Mouse (Mus musculus) natural killer cell, adult 2 months (primary cell): ENCODE results near the gene Rap1gap.

Source experiments
- DNase-seq, 2 experiments: peaks; one replicate each; pipeline ENCODE4 v3.0.0; 2022; ENCODE audit warnings: low spot score in 2 of 2

Gene Rap1gap

GRCm38 (mm10) chr4:137722692-137723427, 58.3 kb downstream of the Rap1gap start:
- peak; percentile 46 to 65 for DNase-seq

DNA sequence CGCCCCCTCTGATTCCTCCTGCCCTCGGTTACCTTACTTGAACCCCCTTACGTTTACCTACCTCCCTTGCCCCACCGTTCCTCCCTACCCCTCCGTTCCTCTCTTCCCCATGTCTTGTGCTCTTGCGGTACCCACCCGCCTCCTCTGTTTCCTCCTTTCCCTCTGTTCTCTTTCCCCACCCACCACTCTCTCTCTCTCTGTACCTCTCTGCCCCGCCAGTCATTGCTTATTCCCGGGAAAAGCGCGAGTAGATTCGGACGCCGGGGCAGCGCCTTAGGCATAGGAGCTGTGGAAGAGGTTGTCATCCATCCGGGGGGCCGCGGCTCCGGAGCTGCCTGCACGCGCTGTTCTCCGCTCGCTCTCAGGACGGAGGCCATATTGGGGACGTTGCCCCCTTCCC, 59.0 kb downstream of the Rap1gap start:
- DNase-seq = no peak

DNA sequence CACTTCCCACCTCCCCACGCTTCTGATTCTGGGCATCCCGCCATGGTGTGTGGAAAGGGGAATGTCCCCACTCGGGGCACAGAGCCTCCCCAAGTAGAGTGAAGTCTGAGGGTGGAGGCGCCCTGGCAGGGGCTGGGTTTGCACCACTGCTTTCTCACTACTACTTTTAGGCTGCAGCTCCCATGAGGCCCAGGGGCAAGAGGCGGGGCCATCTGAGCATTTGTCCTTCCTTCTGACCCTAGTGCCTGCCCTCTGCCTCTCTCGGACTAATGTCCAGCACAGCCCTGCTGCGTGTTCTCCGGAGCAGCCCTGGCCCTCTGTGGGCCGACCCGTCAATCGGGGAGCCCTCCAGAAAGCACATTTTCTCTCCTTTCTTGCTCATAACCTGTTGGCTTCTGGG, 59.7 kb downstream of the Rap1gap start:
- peak; percentile 14 to 52 for DNase-seq

GRCm38 (mm10) chr4:137724766-137725165, 60.2 kb downstream of the Rap1gap start:
- DNase-seq = peak; percentile 69 to 89

- DNase-seq = no peak
These were observed 61.1 kb downstream of the Rap1gap start for GRCm38 (mm10) chr4:137725541-137726145.

DNA sequence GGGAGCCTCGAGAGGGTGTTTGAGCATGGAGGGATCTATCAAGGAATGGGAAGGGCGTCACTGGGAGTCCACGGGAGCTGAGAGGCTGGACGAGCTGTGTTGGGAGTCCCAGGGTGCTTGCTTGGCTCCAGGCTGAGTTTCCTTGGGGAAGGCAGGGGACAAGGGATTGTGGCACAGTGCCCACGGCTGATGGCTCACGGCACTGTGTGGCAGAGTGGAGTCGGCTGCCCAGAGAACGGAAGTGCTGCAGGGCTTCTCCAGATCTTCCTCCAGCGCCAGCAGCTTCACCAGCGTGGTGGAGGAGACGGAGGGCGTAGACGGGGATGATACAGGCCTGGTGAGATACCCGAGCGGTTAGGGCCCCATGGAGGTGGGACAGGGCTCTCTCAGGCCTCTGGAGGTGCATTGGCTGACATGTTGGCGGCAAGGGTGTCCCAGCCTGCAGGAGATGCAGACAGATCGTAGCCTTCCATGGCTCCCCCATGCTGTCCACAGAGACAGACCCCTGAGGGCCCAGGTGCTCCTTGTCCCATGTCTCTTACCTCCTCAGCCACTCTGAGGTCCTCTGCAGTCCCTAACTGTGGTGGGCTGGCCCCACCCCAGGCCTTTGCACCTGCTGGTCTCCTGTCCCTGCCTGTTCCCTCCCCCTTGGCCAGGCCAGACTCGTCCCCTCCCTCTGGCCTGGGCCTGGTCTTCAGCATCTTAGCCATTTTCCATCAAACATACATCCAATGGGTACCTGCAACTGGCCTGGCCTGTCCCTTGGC, 62.4 kb downstream of the Rap1gap start:
- DNase-seq = no peak

DNA sequence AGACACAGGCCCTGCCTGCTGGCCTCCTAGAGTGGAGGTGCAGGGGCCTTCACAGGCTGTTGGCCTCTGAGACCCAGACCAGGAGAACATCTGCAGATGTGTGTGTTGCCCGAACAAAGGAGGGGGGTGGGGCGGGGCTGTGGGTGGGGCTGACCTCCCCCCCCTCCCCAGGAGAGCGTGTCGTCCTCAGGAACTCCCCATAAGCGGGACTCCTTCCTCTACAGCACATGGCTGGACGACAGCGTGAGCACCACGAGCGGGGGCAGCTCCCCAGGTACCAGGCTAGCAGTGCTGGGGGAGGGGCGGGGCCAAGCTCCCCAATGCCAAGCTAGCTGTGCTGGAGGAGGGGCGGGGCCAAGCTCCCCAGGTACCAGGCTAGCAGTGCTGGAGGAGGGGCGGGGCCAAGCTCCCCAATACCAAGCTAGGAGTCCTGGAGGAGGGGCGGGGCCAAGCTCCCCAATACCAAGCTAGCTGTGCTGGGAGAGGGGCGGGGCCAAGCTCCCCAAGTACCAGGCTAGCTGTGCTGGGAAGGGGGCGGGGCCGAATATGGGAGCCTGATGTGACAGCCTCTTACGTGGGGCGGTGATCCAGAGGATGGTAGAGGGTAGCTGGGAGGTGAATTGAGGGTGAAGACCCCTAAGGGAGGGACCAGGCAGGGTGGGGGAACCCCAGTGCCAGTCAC, 63.1 kb downstream of the Rap1gap start:
- DNase-seq = no peak

DNA sequence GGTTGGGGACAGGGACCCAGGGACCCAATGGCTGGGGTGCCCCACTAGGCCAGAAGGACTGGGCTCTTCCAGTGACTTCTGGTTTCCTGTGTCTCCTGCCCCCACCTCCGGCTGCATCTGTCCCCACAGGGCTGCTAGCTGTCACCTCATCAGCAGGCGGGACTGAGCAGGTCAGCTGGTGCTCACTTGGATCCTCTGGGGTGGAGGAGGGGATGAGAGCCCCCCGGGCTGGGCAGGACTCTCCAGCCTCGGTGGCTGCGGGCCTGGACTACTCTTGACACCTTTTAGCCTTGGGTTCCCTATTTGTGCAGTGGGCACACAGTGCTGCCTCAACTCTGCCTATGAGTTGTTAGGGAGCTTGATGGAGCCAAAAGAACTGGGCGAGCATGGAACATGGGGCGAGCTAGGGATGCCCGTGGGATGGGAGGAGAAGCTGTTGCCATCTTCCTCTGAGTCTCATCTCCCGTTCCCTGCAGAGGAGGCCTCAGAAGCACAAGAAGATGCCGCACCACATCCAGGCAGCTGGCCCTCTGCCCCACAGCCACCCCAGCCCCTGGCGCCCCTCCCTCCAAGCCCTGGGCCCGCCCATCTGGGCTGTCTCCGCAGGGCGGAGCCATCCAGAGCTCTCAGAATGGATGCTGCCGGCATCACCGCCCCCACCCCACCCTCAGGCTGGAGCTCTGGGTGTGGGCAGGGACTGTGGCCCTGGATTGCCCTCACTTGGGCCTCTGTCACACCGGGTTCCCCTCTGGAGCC, 64.1 kb downstream of the Rap1gap start:
- DNase-seq = no peak

GRCm38 (mm10) chr4:137729155-137729855, 64.8 kb downstream of the Rap1gap start:
- no peak for DNase-seq

DNA sequence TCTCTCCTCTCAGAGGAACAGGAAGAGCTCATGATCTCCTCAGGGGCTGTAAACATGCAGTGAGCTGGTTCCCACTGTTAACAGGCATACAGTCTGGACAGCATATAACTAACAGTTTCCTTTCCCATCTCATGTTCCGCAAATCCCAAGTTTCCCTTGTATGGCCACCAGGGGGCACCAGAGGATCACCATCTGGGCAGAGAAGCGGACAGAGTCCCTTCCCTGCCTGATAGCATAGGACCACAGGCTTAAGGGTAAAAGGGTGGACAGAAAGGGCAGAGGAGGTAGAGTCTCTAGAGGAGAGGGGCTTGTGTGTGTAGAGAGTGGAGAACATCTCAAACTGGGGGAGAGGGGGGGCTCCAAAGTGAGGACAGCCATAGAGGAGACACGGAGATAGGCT, 65.6 kb downstream of the Rap1gap start:
- peak; percentile 45 to 76 for DNase-seq

- no peak for DNase-seq
These were observed 66.2 kb downstream of the Rap1gap start for GRCm38 (mm10) chr4:137730757-137731156.

- DNase-seq = no peak
These were observed 67.4 kb downstream of the Rap1gap start for GRCm38 (mm10) chr4:137731891-137732290.

- no peak for DNase-seq
These were observed 67.8 kb downstream of the Rap1gap start for GRCm38 (mm10) chr4:137732361-137732760.

GRCm38 (mm10) chr4:137732962-137733361, 68.4 kb downstream of the Rap1gap start:
- no peak for DNase-seq

GRCm38 (mm10) chr4:137733459-137733858, 68.9 kb downstream of the Rap1gap start:
- DNase-seq = no peak

DNA sequence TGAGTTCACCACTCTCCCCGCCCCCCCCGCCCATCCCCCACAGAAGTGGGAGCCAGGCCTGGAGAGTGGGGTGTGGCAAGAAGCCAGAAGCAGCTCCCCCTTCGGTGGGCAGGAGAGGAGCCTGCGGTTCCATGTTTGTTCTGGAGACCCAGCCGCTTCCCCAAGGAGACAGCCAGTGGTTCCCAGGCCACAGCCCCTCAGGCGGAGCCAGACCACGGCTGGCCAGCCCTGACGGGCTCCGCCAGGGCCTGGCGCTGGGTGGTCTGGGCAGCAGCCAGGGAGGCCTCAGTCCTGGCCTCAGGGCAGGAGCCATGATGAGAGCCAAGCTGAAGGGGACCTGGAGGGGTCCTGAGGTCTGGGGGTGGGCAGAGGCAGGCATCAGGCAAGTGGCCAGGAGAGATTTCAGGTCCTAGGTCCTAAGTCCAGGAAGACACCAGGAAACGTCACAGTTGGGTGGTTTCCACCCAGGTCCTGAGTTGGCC, 71.7 kb downstream of the Rap1gap start:
- no peak for DNase-seq

- DNase-seq = no peak
These were observed 73.2 kb downstream of the Rap1gap start for GRCm38 (mm10) chr4:137737760-137738159.

DNA sequence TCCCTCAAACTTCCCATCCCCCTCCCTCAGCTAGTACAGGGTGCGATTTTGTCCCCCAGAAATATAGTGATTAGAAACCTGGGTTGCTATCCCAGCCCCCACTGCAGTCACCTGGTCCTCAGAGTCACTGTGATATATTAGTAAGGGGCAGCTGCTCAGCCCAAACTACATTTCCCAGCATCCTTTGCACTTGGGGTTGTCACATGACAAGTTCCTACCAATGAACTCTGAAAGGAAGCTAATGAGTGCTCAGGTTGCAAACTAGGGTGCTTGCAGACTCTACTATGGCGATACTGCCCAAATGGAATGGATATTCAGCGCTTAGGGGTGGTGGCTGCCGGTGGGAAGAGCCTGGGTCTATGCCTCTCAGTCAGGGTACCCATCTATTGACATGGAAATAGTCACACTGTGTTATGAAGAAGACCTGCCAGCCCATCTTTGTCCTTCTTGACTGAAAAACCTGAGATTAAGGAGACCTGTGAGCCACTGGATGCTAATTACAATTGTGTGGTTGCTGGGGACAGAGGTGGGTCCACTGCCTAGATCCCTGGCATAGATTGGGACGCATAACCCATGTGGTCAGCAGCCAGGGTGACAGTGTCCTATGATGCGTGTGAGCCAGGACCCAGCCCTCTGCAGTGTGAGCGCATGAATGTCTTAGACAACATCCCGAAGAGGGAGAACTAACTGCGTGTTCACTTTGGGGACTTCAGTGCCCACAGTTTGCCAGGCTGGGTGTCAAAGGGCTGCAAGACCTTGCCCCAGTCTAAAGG, 74.8 kb downstream of the Rap1gap start:
- DNase-seq = no peak

DNA sequence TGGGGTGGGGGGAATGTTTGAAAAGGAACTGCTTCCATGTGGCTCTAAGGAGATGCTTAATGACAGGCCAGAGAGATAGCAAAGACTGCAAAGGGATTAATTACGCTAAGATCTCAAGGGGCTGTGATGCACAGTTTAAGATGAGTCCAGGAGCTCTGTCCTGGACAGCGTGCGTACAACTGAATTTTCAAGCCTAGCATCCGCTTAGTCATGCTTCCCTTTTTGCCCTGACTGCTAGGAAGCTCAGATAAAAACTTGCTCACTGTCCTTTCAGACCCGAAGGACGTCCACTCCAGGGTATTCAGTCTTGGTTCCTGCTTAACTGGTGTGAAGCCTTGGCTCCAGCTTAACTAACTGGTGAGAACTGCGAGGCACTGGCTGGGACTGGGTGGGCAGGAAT, 75.8 kb downstream of the Rap1gap start:
- DNase-seq = no peak

GRCm38 (mm10) chr4:137743791-137744190, 79.3 kb downstream of the Rap1gap start:
- no peak for DNase-seq
